Mouse (Mus musculus) left cerebral cortex, postnatal 36 days (tissue): ENCODE results near the gene Lrmp. TPM values are rescaled to one million over a fixed set of nuclear protein-coding genes. Genes with fewer than 3 reads are reported as not detected.
A peak's percentile ranks its signal among the peaks of the same experiment; 100 is the strongest.

Source experiments
- DNase-seq, 2 experiments: peaks; one replicate each; pipeline ENCODE4 v3.0.0; 2021 to 2022; ENCODE audit warnings: low spot score in 2 of 2, mixed read lengths in 1 of 2
- intact Hi-C: fragments of 180-260 bp; cut with DNase I; formaldehyde crosslinking; loops from one replicate; pipeline ENCODE4 v1.15.1; 2025
- total RNA-seq, 2 experiments: library from RNA; stranded (reverse); gene quantifications; 2 replicates each; pipeline ENCODE4 v1.2.3; 2021

Lrmp gene
- total RNA-seq, 2 experiments from 2014 or later: 2.0 to 4.3 TPM

DNA sequence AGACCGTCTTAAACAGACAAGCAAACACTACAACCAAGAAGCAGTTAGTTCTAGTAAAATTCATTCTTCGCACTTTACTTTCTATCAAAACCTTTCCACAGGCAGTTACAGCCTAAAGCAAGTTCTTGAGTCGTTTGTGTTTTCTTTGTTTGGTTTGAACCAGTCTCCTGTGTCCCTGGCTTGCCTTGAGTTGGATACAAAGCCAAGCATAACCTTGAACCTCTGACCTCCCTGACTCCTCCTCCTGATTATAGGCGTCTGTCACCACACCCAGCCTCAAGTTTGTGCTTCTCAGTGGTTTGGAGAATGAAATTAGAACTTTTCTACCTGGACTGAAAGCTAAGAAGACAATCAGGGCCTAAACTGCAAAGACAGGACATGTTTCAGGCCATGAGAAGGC, 21.0 kb upstream of the Lrmp start:
- DNase-seq: no peak
- intact Hi-C loops: loop anchor here (5.0 kb wide), 1 partner anchor 248 kb away; no protein-coding TSS in a partner anchor

DNA sequence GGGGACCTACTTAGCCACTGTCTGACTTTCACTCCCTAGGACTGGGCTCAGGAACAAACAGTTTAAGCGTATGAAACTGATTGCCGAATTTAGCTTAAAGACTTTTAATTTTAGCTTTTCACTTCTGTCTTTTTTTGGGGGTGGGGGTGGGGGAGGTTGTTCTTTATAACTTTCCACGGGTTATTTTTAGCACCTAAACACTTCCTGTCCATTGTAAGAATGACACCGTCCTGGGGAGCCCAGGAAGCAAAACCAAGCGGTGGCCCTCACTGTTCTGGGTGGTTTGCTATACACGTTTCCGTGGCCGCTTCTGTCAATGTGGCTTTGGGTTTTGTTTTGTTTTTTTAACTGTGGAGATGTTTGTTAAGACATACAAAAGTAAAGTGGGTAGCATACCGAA, 14.5 kb upstream of the Lrmp start:
- intact Hi-C loops: no loop called here
- no peak for DNase-seq

DNA sequence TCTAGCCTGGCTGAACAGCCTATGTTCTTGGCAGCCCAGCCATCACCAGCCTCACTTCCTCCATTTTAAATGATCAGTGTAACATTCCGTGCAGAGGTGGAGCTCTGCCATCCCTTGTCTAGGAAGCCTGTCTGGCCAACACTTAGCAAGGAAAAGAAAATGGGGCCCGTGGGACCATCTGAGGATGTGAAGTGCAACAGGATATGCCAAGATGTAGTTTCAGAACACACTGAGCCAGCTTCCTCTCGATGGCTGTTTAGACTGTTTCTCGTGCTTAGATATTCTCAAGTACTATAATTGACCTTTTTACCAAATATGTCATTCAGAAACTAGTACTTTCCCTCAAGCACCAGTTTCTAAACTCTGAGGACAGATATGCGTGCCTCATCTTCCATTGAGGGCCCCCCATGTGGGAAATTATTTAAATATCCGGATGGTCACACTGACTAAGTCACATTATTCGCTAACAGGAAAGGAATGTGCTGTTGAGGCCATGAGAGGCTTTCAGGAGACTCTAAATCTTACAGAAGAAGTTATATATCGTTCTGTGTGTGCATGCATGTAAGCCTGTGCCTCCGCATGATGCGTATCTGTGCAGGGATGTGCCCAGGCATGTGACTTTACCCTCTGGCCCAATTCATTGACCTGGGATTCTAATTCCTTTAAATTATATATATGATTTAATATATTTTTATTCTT, 11.1 kb upstream of the Lrmp start:
- DNase-seq: no peak
- intact Hi-C loops: no loop called here

DNA sequence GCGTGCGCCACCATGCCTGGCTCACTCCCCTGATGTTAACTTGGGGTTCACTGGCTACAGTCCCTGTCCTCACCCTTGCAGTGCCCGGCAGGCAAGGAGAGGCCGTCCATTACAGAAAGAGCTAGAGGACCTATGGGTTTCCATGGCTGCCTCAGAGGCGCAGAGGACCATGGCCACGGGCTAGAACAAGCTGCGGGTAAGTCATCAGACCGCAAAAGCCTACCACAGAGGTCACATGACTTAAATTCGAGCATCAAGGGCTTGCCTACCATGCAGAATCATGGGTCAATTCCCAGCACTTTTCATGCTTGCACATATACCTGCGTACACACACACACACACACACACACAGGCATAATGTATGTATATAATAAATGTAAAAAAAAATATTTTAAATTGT, 10.0 kb upstream of the Lrmp start:
- intact Hi-C loops: no loop called here
- no peak for DNase-seq

DNA sequence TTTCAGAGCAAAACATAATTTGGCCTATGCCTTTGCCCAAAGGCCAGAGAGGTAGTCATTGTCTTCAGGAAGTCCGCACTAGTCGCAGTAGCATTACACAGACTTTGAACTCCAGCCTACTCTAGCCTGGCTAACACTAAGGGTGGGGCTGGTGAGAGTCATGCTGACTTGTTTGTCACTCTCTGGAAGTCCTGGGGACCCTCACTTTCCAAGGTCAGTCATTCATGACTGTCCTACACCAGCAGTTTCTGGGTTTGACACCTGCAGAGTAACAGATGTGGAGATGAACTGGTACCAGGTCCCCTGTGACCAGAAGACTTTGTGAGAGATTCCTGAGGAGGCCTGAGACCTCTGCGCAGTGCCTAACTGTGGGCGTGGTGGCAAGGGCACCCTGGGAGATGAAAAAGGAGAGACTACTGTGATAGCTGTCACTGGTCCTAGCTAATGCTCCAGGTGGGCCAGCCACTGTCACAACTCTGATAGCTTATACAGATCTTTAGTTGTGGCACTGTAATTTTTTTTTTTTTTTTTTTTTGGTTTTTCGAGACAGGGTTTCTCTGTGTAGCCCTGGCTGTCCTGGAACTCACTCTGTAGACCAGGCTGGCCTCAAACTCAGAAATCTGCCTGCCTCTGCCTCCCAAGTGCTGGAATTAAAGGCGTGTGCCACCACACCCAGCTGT, 9.2 kb upstream of the Lrmp start:
- intact Hi-C loops: no loop called here
- no peak for DNase-seq

GRCm38 (mm10) chr6:145110786-145111185, 4.7 kb upstream of the Lrmp start:
- intact Hi-C loops: no loop called here
- no peak for DNase-seq

- no peak for DNase-seq
- intact Hi-C loops: no loop called here
These were observed 2.6 kb upstream of the Lrmp start for GRCm38 (mm10) chr6:145112865-145113264.

- intact Hi-C loops: no loop called here
- DNase-seq: no peak
These were observed 892 bp upstream of the Lrmp start for GRCm38 (mm10) chr6:145114561-145114960.

DNA sequence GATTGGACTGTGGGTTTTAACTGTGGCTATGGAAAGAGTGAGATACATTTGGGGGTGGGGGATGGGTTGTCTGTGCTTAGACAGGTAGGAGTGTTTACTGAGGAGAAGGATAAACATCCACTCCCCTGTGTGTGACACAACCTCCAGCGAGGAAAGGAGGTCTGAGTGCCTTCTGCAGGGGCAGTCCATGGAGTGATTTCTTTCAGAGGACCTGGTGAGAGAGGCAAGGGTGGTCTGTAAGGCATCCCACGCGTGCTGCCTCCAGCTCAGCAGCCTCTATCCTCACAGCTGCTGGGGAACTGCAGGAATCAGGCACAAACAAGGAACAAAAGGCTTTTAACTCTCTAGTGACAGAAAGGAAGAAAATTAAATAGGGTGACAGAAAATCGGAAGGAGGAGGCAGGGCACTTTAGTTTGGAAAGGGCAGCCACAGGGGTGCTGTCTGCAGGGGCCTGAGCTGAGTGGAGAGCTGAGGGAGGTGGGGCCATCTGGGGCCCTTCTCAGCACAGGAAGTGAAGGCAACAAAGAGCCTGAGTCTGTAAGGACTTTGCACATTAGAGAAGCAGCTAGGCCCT, 732 bp downstream of the Lrmp start:
- DNase-seq: no peak
- intact Hi-C loops: no loop called here

GRCm38 (mm10) chr6:145120086-145120485, 4.6 kb downstream of the Lrmp start:
- no peak for DNase-seq
- intact Hi-C loops: no loop called here

GRCm38 (mm10) chr6:145120787-145121589, 5.5 kb downstream of the Lrmp start:
- intact Hi-C loops: no loop called here

DNA sequence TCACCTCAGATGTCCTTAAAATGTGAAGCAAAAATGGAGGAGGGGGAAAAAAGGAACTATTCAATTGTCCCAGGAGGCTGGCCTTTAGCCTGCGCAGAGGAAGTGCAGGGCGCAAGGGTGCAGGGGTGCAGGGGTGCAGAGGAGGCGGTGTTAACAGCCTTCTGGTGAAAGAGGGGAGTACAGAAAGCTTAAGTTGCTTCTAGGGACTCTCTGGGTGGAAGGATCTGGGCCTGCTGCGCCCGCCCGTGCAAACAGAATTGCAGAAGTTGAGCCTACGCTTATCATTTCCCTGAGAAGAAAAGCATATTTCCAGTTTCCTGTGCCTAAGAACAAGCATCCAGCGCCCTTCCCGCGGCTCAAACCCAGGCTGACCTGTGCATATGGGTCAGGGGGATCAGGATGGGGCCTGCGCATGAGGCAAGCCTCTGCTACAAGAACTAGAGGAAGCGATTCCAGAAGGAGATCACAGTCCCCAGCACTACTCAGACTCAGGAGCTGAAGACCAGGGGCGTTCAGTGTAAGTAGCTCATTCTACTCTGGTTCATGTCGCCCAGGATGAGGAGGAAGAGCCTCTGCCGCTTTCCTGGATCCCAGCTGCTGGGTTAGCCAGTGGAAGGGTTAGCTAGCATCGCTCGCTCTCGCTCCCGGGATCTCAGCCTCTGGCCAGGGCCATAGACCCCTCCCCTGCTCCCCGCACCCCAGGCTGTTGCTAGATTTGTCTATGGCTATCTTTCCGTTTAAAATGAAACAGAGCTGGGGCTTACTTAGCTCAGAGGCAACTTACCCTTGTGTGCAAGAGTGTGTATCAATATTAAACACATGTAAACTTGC, 6.4 kb downstream of the Lrmp start:
- intact Hi-C loops: no loop called here
- no peak for DNase-seq

More at GRCm38 (mm10) chr6:145120787-145121589, 5.5 kb downstream of the Lrmp start:
- DNase-seq: peak in 1 of 2 experiments; percentile 8

DNA sequence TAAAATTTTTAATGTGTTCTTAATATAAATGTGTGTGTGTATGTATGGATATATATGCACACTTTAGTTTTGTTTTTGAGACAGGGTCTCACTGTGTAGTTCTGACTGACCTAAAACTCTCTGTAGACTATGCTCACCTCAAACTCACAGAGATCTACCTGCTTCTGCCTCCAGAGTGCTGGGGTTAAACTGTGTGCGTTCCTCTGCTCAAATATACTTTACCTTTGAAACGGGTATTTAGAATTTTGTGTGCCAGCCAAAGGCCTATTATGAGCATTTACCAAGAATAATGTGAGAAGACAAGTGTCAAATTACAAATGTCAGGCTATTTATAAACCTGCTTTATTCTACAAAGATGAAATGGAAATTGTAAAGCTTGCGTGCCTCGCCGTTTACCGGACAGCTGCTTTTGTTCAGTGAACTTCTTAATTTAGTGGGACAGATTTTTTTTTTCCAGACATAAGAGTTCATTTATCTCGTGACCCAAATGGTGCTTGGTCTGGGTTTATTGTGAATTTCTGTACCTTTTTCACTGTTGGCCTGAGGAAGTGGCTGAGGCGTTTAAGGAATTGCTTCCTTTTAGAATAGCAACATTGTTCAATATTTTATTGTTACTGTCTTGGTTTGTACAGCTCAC, 7.1 kb downstream of the Lrmp start:
- no peak for DNase-seq
- intact Hi-C loops: no loop called here

- intact Hi-C loops: no loop called here
- no peak for DNase-seq
These were observed 7.9 kb downstream of the Lrmp start for GRCm38 (mm10) chr6:145123136-145124060.

- intact Hi-C loops: no loop called here
These were observed 9.2 kb downstream of the Lrmp start for GRCm38 (mm10) chr6:145124621-145125020.

DNA sequence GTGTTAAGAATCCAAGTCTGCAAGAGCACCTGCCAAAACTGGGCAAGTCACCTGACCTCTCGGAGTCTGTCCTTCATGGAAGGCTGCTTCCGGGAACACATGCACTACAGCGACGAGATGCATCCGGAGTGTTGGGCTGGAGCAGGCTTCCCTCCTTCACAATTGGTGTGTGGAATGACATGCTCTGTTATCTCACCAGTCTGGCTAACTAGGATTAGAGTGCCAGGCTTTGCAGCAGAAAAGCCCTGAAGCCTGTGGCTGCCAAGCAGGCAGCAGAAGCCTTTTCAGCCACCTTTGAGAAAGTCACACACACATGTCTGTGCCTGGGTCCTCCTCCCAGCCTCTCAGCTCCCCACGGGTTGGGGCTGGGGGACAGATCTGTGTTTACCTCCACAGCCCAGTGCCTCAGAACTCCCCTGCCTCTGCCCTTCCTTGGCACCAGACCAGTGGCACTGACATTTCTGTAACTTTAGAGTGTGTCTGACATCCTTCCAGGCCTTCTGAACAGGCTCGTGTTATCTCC, 10.2 kb downstream of the Lrmp start:
- intact Hi-C loops: no loop called here

More at GRCm38 (mm10) chr6:145124621-145125020, 9.2 kb downstream of the Lrmp start:
- DNase-seq: no peak

GRCm38 (mm10) chr6:145127652-145128051, 12.2 kb downstream of the Lrmp start:
- intact Hi-C loops: no loop called here
- no peak for DNase-seq

More for the DNA sequence above, 10.2 kb downstream of the Lrmp start:
- no peak for DNase-seq

DNA sequence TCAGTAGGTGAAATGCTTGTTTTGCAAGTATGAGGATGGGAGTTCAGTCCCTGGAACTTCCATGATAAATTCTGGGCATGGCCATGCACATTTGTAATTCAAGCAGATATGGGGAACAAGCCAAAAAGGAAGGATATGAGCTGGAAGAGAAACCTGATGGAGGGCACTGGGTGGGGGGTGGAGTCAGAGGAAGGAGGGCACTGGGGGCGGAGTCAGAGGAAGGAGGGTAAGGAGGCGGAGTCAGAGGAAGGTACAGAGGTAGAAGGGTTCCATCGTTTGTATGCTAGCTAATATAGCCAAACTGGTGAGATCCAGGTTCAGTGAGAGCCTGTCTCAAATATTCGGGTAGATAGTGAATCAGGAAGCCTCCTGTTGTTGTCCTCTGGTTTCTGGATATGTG, 14.1 kb downstream of the Lrmp start:
- no peak for DNase-seq
- intact Hi-C loops: no loop called here
